Mouse (Mus musculus): Measurements from ENCODE around the gene Ggt6. TPM values are rescaled to one million over a fixed set of nuclear protein-coding genes. Genes with fewer than 3 reads are reported as not detected.

Ggt6 gene
- polyA plus RNA-seq, 1 experiment from 2014 or later, result not detected

Small RNA genes within 50 kb of the gene (microRNA-seq; reads per million reads assigned to microRNA genes)
- gene Mir6338, result not detected

Other genes starting within 250 kb of the Ggt6 start
- gene Gm43951, start 228.7 kb upstream of the Ggt6 start, polyA plus RNA-seq (2016; fragmentation: Nextera tagmentation; extraction: Ambion mirVana), result 0.10 and 0.24 TPM in 2 replicates
- gene 4933427D14Rik, start 228.1 kb upstream of the Ggt6 start, polyA plus RNA-seq (2016; fragmentation: Nextera tagmentation; extraction: Ambion mirVana), result 7.1 and 9.4 TPM in 2 replicates
- gene Txndc17, start 228.0 kb upstream of the Ggt6 start, polyA plus RNA-seq (2016; fragmentation: Nextera tagmentation; extraction: Ambion mirVana), result 161 and 183 TPM in 2 replicates
- 26.9 and 36.9 TPM in 2 replicates for gene Med31, start 219.9 kb upstream of the Ggt6 start, polyA plus RNA-seq (2016; fragmentation: Nextera tagmentation; extraction: Ambion mirVana)
- gene Slc13a5, start 168.3 kb upstream of the Ggt6 start, polyA plus RNA-seq (2016; fragmentation: Nextera tagmentation; extraction: Ambion mirVana), result 0.18 and 0.26 TPM in 2 replicates
- gene Xaf1, start 133.9 kb upstream of the Ggt6 start, polyA plus RNA-seq (2016; fragmentation: Nextera tagmentation; extraction: Ambion mirVana), result 1.5 and 1.6 TPM in 2 replicates
- not detected in 2 replicates for gene Fbxo39, start 121.1 kb upstream of the Ggt6 start, polyA plus RNA-seq (2016; fragmentation: Nextera tagmentation; extraction: Ambion mirVana)
- 0.39 and 2.0 TPM in 2 replicates for gene Tekt1, start 73.1 kb upstream of the Ggt6 start, polyA plus RNA-seq (2016; fragmentation: Nextera tagmentation; extraction: Ambion mirVana)
- 148 and 184 TPM in 2 replicates for gene Smtnl2, start 23.8 kb upstream of the Ggt6 start, polyA plus RNA-seq (2016; fragmentation: Nextera tagmentation; extraction: Ambion mirVana)
- gene Mybbp1a, start 5.8 kb downstream of the Ggt6 start, polyA plus RNA-seq (2016; fragmentation: Nextera tagmentation; extraction: Ambion mirVana), result 133 and 186 TPM in 2 replicates
- 5.7 and 7.1 TPM in 2 replicates for gene Spns2, start 54.4 kb downstream of the Ggt6 start, polyA plus RNA-seq (2016; fragmentation: Nextera tagmentation; extraction: Ambion mirVana)
- 0.11 and 0.28 TPM in 2 replicates for gene Spns3, start 115.0 kb downstream of the Ggt6 start, polyA plus RNA-seq (2016; fragmentation: Nextera tagmentation; extraction: Ambion mirVana)
- gene Ube2g1, start 171.8 kb downstream of the Ggt6 start, polyA plus RNA-seq (2016; fragmentation: Nextera tagmentation; extraction: Ambion mirVana), result 61.6 and 70.1 TPM in 2 replicates